Mouse (Mus musculus) midbrain, embryonic 16.5 days (tissue): ENCODE data around the gene Tbck. TPM values are rescaled to one million over a fixed set of nuclear protein-coding genes. Genes with fewer than 3 reads are reported as not detected.
A peak's percentile ranks its signal among the peaks of the same experiment; 100 is the strongest.

ENCODE experiments used
- ATAC-seq: fragments of 200-750 bp; cut with Nextera tagmentation; 2 replicates; pipeline ENCODE4 v1.8.0; 2017; ENCODE audit warnings: moderate TSS enrichment
- H3K27ac ChIP-seq: fragments of 300-500 bp; sonication (generic); 2 replicates; pipeline ENCODE4 v1.5.1; 2014; ENCODE audit warnings: mild to moderate bottlenecking, low read length, mixed read lengths
- H3K27me3 ChIP-seq: fragments of 300-500 bp; sonication (generic); 2 replicates; pipeline ENCODE4 v1.6.1; 2014; ENCODE audit warnings: low read depth, low read length, mixed read lengths; ENCODE audit not compliant: control insufficient read depth, insufficient read depth
- H3K36me3 ChIP-seq: fragments of 300-500 bp; sonication (generic); 2 replicates; pipeline ENCODE4 v1.6.1; 2014; ENCODE audit warnings: mild to moderate bottlenecking, low read length, moderate library complexity, mixed read lengths; ENCODE audit not compliant: control insufficient read depth, insufficient read depth
- H3K4me1 ChIP-seq: fragments of 300-500 bp; sonication (generic); 2 replicates; pipeline ENCODE4 v1.6.1; 2014; ENCODE audit warnings: mild to moderate bottlenecking, low read length, mixed read lengths; ENCODE audit not compliant: control insufficient read depth, insufficient read depth
- H3K4me2 ChIP-seq: fragments of 300-500 bp; sonication (generic); 2 replicates; pipeline ENCODE4 v1.6.1; 2014; ENCODE audit warnings: mild to moderate bottlenecking, low read length, mixed read lengths
- H3K4me3 ChIP-seq: fragments of 300-500 bp; sonication (generic); 2 replicates; pipeline ENCODE4 v1.5.1; 2014; ENCODE audit warnings: low read depth, mild to moderate bottlenecking, low read length, moderate library complexity, mixed read lengths
- H3K9ac ChIP-seq: fragments of 300-500 bp; sonication (generic); 2 replicates; pipeline ENCODE4 v1.6.1; 2014; ENCODE audit warnings: low read depth, low read length, mixed read lengths
- H3K9me3 ChIP-seq: fragments of 300-500 bp; sonication (generic); replicated peaks from 2 replicates; pipeline ENCODE4 v1.6.1; 2014; ENCODE audit warnings: mild to moderate bottlenecking, low read length, mixed read lengths; ENCODE audit not compliant: control insufficient read depth, poor library complexity, severe bottlenecking
- WGBS: fragments of 180-500 bp; shearing (Covaris S2); extraction: QIAGEN DNeasy Blood & Tissue Kit; methylation state at CpG from one replicate; pipeline ENCODE4 v1.1.7; 2014; 5-methylcytosine and 5-hydroxymethylcytosine counted together
- polyA plus RNA-seq: library from polyadenylated mRNA; unstranded; fragments of >200 nt; fragmentation: Nextera tagmentation; extraction: Ambion mirVana; gene quantifications from 2 replicates; pipeline ENCODE4 v1.2.1, GENCODE M21; 2015

Gene Tbck
- polyA plus RNA-seq, 1 experiment from 2014 or later: 33.6 TPM

DNA sequence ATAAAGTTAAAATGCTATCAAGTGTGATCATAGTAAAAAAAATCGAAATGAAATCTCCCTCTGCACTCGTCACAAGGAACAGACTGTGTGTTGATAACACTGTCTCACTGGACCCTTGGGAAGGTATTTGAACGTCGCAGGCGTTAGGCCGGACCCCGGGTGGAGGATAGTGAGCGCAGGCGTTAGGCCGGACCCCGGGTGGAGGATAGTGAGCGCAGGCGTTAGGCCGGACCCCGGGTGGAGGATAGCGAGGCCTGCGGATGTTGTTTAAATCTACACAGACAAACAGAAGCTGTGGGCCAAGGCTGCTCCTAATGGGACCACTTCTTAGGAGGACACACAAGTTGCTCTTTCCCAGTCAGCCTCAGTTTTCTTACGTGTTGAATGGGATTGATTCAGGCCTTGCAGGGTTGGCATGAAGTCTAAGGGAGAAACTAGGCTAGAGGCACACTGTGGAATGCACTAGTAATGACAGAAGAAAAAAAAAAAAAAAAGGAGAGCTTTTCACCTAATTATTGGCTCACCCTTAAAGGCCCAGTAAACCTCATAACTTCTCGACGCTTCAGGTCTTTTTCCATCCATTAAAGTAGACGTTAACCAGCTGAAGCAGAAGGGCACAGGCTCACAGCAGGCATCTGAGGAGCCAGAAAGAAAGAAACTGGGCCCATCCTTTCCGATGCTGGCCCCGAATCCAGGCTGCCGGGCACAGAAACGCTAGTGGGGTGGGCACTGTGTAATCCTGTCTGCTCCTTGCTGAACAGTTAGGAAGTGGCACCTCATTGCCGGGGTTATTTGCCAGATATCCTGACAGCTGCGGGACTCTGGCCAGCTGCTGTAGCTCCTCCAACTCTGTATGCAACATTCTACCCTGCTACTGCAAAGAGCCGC is 168.1 kb downstream of the Tbck start:
- no peaks in the 10 kb centered on the region for H3K9me3 ChIP-seq
- no peak overlapping the region for H3K4me2 ChIP-seq
- H3K36me3 ChIP-seq: no peaks in the 10 kb centered on the region
- no peak overlapping the region for H3K9ac ChIP-seq
- peaks cover 5% of the 10 kb centered on the region; the same call in 1 of the 2 replicates for H3K4me1 ChIP-seq
- no peak overlapping the region for H3K27ac ChIP-seq
- no peaks in the 10 kb centered on the region for H3K27me3 ChIP-seq
- H3K4me3 ChIP-seq: no peak overlapping the region
- peak; percentile 59 for ATAC-seq
- WGBS: 62% methylated on average over 28 of the region's 28 CpGs

DNA sequence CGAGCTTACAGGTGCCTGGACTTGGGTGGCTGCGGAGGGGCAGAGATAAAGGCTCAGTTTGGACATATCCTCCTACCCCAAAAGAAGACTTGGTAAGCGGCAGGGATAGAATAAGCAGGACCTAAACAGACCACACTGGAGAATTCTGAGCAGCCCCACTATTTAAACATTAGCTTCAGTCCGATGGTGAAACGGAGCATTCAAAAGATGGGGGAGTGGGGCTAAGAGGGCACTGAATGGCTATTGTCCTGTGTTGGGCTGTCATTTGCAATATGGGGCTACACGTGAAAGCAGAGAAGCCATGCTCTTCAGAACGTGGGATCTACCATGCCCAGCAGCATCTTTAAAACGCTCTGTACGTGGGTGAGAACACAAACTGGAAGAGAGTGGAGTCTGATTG is 170.3 kb downstream of the Tbck start:
- no peaks in the 10 kb centered on the region for H3K36me3 ChIP-seq
- no peaks in the 10 kb centered on the region for H3K27me3 ChIP-seq
- peaks cover 5% of the 10 kb centered on the region; the same call in 1 of the 2 replicates for H3K4me1 ChIP-seq
- no peak overlapping the region for H3K4me2 ChIP-seq
- no peak overlapping the region for H3K4me3 ChIP-seq
- H3K27ac ChIP-seq: no peak overlapping the region
- ATAC-seq: no peak
- no peak overlapping the region for H3K9ac ChIP-seq
- no peaks in the 10 kb centered on the region for H3K9me3 ChIP-seq
- WGBS: 85% methylated on average over 9 of the region's 9 CpGs

DNA sequence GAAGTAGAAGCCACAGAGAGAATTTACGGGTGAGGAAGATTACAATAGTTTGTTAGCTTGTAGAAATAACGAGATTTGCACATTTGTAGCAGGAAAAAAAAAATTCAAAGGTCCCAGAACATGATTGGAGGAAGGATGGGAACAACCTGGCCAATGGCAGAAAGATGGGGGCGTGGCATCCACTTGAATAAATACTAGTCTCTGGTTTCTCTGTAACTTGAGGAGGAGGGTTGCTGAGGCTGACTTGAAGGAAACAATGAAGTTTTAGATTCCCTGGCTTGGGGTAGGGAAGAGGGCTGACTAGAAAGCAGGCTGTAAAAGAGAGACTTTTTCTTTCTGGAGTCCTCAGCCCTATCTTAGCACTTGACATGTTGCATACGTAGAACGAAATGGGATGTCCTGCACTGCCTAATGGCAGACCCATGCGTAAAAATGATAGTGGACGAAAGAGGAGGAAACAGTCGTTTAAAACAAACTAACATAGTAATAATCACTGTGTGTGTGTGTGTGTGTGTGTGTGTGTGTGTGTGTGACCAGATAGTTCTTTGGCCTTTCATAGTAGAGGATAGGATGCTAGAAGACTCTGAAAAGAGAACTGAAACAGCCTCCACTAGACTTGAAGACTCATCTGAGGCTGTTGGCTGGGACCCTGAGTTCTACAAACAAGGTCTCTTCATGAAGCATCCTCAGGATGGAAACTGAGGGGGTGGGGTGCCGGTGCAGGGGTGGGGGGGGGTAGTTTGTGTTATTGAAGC is 171.7 kb downstream of the Tbck start:
- Histone ChIP-seq H3K9ac (no peak overlapping the region), H3K9me3 (no peaks in the 10 kb centered on the region), H3K27ac (no peak overlapping the region), H3K36me3 (no peaks in the 10 kb centered on the region), H3K4me1 (peaks cover 5% of the 10 kb centered on the region; the same call in 1 of the 2 replicates), H3K4me2 (no peak overlapping the region), H3K4me3 (no peak overlapping the region), H3K27me3 (no peaks in the 10 kb centered on the region)
- WGBS: 62% methylated on average over 9 of the region's 9 CpGs
- no peak for ATAC-seq

DNA sequence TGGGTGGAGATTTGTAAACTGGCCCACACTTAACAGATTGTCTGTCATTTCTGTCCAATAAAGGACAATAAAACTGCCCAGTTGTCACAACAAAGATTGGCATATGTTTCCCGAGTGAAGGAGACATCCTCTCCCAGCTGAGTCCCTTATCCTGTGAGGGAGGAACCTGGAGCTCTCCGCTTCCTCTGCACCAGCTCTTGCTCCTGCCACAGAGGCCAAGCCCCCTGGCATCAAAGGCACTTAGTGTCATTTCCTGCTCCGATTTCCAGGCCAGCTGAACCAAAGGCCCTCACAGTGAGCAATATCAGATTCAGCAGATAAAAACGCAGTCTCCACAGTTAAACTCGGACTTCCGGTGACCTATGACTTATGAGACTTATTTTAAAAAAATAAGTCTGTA is 172.7 kb downstream of the Tbck start:
- Histone ChIP-seq H3K27me3 (no peaks in the 10 kb centered on the region), H3K4me2 (no peak overlapping the region), H3K4me3 (no peak overlapping the region), H3K36me3 (no peaks in the 10 kb centered on the region), H3K9ac (no peak overlapping the region), H3K4me1 (peaks cover 5% of the 10 kb centered on the region; the same call in 1 of the 2 replicates), H3K9me3 (no peaks in the 10 kb centered on the region), H3K27ac (no peak overlapping the region)
- 78% methylated on average over 6 of the region's 6 CpGs for WGBS
- ATAC-seq: no peak

DNA sequence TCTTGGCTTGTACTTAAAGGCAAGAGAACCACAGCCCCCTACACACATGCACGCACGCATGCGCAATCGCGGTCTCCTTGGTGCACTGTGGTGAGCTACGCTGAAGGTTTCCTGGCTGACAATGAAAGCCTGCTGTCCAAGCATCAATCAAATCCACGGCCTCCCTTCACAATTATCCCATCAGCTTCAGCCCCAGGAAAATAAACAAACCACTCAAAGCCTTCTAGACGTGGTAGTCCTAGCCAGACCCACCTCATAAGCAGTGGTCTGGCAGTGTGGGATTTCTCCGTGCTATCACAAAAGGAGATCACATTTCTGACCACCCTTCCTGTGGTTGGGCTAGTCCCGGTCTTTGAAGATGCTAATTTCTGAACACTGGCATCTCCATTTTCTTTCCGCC is 174.9 kb downstream of the Tbck start:
- no peak for ATAC-seq
- H3K4me1 ChIP-seq: no peaks in the 10 kb centered on the region
- 71% methylated on average over 11 of the region's 11 CpGs for WGBS
- H3K9me3 ChIP-seq: no peaks in the 10 kb centered on the region
- no peak overlapping the region for H3K4me3 ChIP-seq
- no peak overlapping the region for H3K4me2 ChIP-seq
- H3K36me3 ChIP-seq: no peaks in the 10 kb centered on the region
- no peaks in the 10 kb centered on the region for H3K27me3 ChIP-seq
- no peak overlapping the region for H3K27ac ChIP-seq
- H3K9ac ChIP-seq: no peak overlapping the region

DNA sequence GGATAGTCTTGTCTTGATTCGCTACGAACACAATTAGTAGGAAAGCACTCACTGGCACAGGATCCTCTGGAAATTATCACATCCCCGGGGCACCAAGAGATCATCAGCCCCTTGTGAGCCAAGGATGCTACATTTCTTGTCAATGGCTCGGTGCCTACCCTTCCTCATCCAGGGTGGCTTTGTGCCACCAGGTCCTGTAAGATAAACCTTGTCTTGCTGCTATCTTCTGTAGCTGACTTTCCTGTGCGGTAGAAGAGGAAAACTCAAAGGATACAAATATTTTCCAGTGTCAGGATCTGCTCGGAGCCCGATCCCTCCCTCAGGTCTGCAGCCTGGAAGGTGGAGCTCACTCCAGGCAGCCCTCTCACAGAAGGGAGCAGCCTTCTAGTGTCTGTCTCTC is 175.6 kb downstream of the Tbck start:
- Histone ChIP-seq H3K4me2 (no peak overlapping the region), H3K4me1 (peaks cover 3% of the 10 kb centered on the region; the same call in 1 of the 2 replicates), H3K9ac (no peak overlapping the region), H3K36me3 (no peaks in the 10 kb centered on the region), H3K27me3 (no peaks in the 10 kb centered on the region), H3K27ac (no peak overlapping the region), H3K4me3 (no peak overlapping the region), H3K9me3 (no peaks in the 10 kb centered on the region)
- WGBS: 91% methylated on average over 7 of the region's 7 CpGs
- no peak for ATAC-seq

DNA sequence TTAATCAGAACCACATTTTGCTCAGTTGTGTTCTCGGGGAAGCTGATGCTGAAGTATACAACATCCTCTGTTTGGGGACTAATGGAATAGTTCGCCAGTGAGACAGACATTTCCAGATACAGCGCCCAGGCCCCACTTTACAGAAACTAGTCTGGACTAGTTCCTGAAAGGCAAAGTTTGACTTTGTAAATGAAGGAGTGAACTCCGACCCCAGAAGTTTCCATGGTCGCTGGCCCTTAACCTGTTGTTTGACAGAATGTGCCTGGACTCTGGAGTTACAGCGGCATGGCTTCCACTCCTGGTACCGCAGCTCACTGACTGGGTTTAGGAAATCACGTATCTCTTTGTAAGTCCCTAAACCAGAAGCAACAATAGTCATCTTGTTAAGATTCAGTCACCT is 176.9 kb downstream of the Tbck start:
- H3K9ac ChIP-seq: no peak overlapping the region
- no peak overlapping the region for H3K4me3 ChIP-seq
- ATAC-seq: no peak
- 90% methylated on average over 8 of the region's 8 CpGs for WGBS
- no peak overlapping the region for H3K4me2 ChIP-seq
- H3K4me1 ChIP-seq: peaks cover 3% of the 10 kb centered on the region; the same call in 1 of the 2 replicates
- no peaks in the 10 kb centered on the region for H3K36me3 ChIP-seq
- H3K27me3 ChIP-seq: no peaks in the 10 kb centered on the region
- no peaks in the 10 kb centered on the region for H3K9me3 ChIP-seq
- H3K27ac ChIP-seq: no peak overlapping the region

DNA sequence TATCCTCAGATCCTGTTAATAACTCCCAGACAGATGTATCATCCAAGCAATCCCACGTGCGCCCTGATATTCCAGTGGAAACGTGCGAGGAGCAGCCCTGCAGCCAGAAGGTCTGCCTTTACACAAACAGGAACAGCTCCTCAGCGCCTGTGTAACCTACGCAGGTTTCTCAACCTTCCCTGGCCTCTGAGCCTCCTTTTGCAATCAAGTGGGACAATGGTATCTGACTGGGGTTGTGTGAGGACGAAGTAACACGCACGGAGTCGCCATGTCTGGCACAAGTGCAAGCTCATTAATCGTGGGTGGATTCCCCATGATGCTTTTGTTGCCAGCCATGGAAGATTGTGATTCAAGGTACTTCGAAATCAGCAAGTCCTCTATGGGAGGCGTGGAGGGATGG is 179.9 kb downstream of the Tbck start:
- no peaks in the 10 kb centered on the region for H3K36me3 ChIP-seq
- H3K9ac ChIP-seq: no peak overlapping the region
- H3K9me3 ChIP-seq: no peaks in the 10 kb centered on the region
- WGBS: 80% methylated on average over 13 of the region's 13 CpGs
- no peak overlapping the region for H3K4me2 ChIP-seq
- H3K27me3 ChIP-seq: no peaks in the 10 kb centered on the region
- H3K27ac ChIP-seq: no peak overlapping the region
- H3K4me1 ChIP-seq: peaks cover 3% of the 10 kb centered on the region; the same call in 1 of the 2 replicates
- ATAC-seq: no peak
- H3K4me3 ChIP-seq: no peak overlapping the region
